Mouse (Mus musculus) liver, embryonic 15.5 days (tissue): ENCODE measurements around the gene Gm20388. TPM values are rescaled to one million over a fixed set of nuclear protein-coding genes. Genes with fewer than 3 reads are reported as not detected.
"Not testable (repeated sequence)": the region's sequence is repeated elsewhere in the genome, so short reads cannot be mapped to it uniquely, and the experiment has no call there.

Experiments used
- ATAC-seq: fragments of 200-750 bp; cut with Nextera tagmentation; 2 replicates; pipeline ENCODE4 v1.8.0; 2017; ENCODE audit warnings: moderate number of reproducible peaks, mild to moderate bottlenecking, moderate library complexity; ENCODE audit not compliant: insufficient read depth
- H3K27ac ChIP-seq: fragments of 300-500 bp; sonication (generic); replicated peaks from 2 replicates; pipeline ENCODE4 v1.5.1; 2015; ENCODE audit warnings: mild to moderate bottlenecking, inconsistent platforms
- H3K27me3 ChIP-seq: fragments of 300-500 bp; sonication (generic); 2 replicates; pipeline ENCODE4 v1.6.1; 2015; ENCODE audit warnings: mild to moderate bottlenecking, inconsistent platforms
- H3K36me3 ChIP-seq: fragments of 300-500 bp; sonication (generic); replicated peaks from 2 replicates; pipeline ENCODE4 v1.6.1; 2015; ENCODE audit warnings: moderate library complexity, mild to moderate bottlenecking, inconsistent platforms
- H3K4me1 ChIP-seq: fragments of 300-500 bp; sonication (generic); replicated peaks from 2 replicates; pipeline ENCODE4 v1.6.1; 2015; ENCODE audit warnings: inconsistent platforms
- H3K4me2 ChIP-seq: fragments of 300-500 bp; sonication (generic); 2 replicates; pipeline ENCODE4 v1.6.1; 2015; ENCODE audit warnings: moderate library complexity, mild to moderate bottlenecking, inconsistent platforms
- H3K4me3 ChIP-seq: fragments of 300-500 bp; sonication (generic); replicated peaks from 2 replicates; pipeline ENCODE4 v1.5.1; 2015; ENCODE audit warnings: mild to moderate bottlenecking, inconsistent platforms
- H3K9ac ChIP-seq: fragments of 300-500 bp; sonication (generic); 2 replicates; pipeline ENCODE4 v1.6.1; 2015; ENCODE audit warnings: moderate library complexity, mild to moderate bottlenecking, inconsistent platforms
- H3K9me3 ChIP-seq: fragments of 300-500 bp; sonication (generic); replicated peaks from 2 replicates; pipeline ENCODE4 v1.6.1; 2016; ENCODE audit warnings: inconsistent platforms
- WGBS: fragments of 180-500 bp; shearing (Covaris S2); methylation state at CpG from one replicate; pipeline ENCODE4 v1.1.7; 2015; ENCODE audit warnings: mixed read lengths; ENCODE audit not compliant: insufficient replicate concordance; 5-methylcytosine and 5-hydroxymethylcytosine counted together
- polyA plus RNA-seq: library from polyadenylated mRNA; unstranded; fragments of >200 nt; fragmentation: Nextera tagmentation; extraction: Ambion mirVana; gene quantifications from 2 replicates; pipeline ENCODE4 v1.2.1, GENCODE M21; 2015

Gm20388 gene
- polyA plus RNA-seq, 1 experiment from 2014 or later: not detected

DNA sequence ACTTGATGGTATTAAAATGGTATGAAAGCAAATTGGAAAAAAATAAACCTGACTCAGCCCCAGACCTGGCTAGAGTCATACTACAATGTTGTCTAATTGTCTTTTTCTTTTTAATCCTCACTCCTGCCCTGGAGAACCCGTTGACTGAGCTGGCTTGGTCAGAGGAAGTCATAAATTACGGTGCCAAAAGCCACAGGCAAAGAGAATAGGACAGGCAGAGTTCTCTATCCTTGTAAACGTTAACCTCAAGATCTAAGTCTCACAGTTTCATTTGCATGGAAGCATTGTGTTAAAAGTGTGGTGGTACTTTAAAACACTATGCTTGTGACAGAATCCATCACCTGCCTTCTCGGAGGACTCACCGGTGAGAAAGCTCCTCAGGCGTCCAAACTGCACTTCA, 4097.2 kb downstream of the Gm20388 start:
- H3K4me3 ChIP-seq: no peak overlapping the region
- peaks cover 77% of the 10 kb centered on the region for H3K36me3 ChIP-seq
- H3K9ac ChIP-seq: no peak overlapping the region
- WGBS: 55% methylated on average over 6 of the region's 6 CpGs
- peaks cover 26% of the 10 kb centered on the region for H3K4me1 ChIP-seq
- no peaks in the 10 kb centered on the region for H3K27me3 ChIP-seq
- ATAC-seq: no peak
- no peaks in the 10 kb centered on the region for H3K9me3 ChIP-seq
- no peak overlapping the region for H3K27ac ChIP-seq
- no peak overlapping the region for H3K4me2 ChIP-seq

DNA sequence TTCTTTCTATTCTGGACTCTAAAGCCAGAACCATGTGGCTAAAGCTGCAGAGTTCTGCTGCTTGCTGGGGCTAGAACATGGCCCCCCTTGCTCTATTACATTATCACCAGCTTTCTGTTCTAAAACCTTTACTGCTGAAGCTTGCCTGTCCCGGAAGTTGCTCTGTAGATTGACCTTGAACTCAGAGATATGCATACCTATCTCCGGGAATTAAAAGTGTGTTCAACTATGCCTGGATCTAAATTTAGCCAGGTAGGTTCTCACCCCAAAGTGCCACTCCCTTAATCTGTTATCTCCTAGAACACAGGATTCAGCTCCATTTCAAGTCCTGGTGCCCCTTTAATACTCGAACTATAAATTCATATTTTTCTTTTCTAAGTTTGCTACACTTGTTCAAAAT, 4100.9 kb downstream of the Gm20388 start:
- Histone ChIP-seq H3K4me2 (peak overlapping the region; percentile 20), H3K27ac (peak overlapping the region; percentile 7; the same call in 1 of the 2 replicates), H3K27me3 (no peaks in the 10 kb centered on the region), H3K36me3 (peaks cover 40% of the 10 kb centered on the region), H3K4me3 (no peak overlapping the region), H3K4me1 (peaks cover 48% of the 10 kb centered on the region), H3K9me3 (no peaks in the 10 kb centered on the region), H3K9ac (no peak overlapping the region)
- no peak for ATAC-seq
- WGBS: 13% methylated on average over 3 of the region's 3 CpGs

DNA sequence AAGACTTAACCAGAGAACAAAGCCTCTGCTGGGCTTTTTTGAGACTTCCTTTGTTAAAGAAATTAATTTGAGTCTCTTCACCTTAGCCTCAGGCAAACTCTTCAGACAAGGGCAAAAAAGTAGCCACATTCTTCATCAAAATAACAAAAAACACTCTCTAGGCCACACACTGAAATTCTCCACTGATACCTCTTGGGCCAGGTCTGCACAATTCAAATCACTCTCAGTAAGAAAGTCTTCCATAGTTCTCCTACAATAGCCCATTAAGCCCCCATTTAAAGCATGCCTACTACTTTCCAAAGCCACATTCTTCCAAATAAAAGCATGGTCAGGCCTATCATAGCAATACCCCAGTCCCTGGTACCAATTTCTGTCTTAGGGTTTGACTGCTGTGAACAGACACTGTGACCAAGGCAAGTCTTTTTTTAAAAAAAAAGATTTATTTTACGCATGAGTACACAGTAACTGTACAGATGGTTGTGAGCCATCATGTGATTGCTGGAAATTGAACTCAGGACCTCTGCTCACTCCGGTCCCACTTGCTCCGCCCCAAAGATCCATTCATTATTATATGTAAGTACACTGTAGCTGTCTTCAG, 4101.4 kb downstream of the Gm20388 start:
- Histone ChIP-seq H3K9me3 (no peaks in the 10 kb centered on the region), H3K36me3 (peaks cover 35% of the 10 kb centered on the region), H3K4me3 (no peak overlapping the region), H3K4me2 (peak overlapping the region; percentile 20), H3K27ac (peak overlapping the region; percentile 7; the same call in 1 of the 2 replicates), H3K27me3 (no peaks in the 10 kb centered on the region), H3K4me1 (peaks cover 53% of the 10 kb centered on the region), H3K9ac (no peak overlapping the region)
- 88% methylated on average over 3 of the region's 3 CpGs for WGBS
- ATAC-seq: no peak

DNA sequence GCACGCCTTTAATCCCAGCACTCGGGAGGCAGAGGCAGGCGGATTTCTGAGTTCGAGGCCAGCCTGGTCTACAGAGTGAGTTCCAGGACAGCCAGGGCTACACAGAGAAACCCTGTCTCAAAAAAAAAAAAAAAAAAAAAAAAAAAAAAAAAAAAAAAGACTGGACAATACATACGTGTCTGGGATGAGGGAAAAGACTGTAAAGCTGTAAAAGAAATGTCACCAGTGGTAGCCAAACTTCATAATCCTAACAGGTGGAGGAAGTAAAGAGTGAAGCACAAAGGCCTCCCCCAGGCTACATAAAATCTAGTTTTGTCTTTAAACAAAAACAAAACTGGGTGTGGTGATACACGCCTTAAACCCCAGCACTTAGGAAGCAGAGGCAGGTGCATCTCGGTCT, 4103.7 kb downstream of the Gm20388 start:
- Histone ChIP-seq H3K4me1 (peaks cover 72% of the 10 kb centered on the region), H3K36me3 (peaks cover 13% of the 10 kb centered on the region)
- not testable (repeated sequence) for H3K27me3 ChIP-seq, H3K4me3 ChIP-seq, H3K9me3 ChIP-seq, H3K4me2 ChIP-seq, H3K27ac ChIP-seq, ATAC-seq, H3K9ac ChIP-seq
- WGBS: 72% methylated on average over 7 of the region's 7 CpGs

DNA sequence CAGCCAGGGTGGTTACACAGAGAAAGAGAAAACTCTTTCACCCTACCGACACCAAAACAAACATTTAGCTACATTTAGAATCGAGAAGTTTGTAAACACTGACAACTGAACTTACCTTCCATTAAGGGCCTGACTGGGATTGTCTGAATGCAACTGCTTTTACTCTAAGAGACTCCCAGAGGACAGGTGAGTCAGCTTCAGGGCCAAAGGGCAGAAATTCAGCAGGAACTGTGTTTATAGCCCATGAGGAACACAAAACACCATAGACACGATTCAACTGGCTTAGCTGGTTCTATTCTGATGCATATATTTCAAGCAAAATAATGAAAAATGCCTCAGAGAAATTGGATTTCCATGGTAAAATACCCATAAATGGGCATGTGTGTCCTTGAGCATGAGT, 4104.1 kb downstream of the Gm20388 start:
- H3K4me2 ChIP-seq: no peak overlapping the region
- H3K9me3 ChIP-seq: no peaks in the 10 kb centered on the region
- ATAC-seq: no peak
- no peaks in the 10 kb centered on the region for H3K27me3 ChIP-seq
- WGBS: 58% methylated on average over 3 of the region's 3 CpGs
- H3K4me1 ChIP-seq: peaks cover 76% of the 10 kb centered on the region
- peaks cover 8% of the 10 kb centered on the region for H3K36me3 ChIP-seq
- no peak overlapping the region for H3K9ac ChIP-seq
- H3K27ac ChIP-seq: no peak overlapping the region
- no peak overlapping the region for H3K4me3 ChIP-seq

DNA sequence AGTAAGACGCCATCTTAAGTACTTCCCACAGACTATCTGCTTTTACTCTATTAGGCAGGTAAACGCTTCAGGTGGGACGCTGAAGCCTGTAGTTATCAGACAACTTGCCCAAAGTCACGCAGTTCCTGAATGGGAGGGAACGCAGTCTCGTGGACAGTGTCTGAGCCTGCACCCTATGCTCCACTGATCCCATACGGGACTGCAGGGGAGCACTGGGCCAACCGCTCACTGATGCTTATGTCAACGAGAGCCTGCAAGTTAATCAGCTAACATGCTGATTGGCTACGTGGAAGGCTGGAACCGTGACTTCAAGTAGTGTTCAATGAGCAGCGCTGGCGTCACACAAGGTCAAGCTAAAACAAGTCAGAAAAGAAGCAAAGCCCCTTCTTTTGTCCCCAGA, 4109.1 kb downstream of the Gm20388 start:
- Histone ChIP-seq H3K4me3 (peak overlapping the region; percentile 94), H3K27ac (peak overlapping the region; percentile 89), H3K9me3 (no peaks in the 10 kb centered on the region), H3K9ac (peak overlapping the region; percentile 84), H3K36me3 (peaks cover 11% of the 10 kb centered on the region), H3K4me2 (peak overlapping the region; percentile 95), H3K27me3 (no peaks in the 10 kb centered on the region), H3K4me1 (peaks cover 68% of the 10 kb centered on the region)
- 9% methylated on average over 13 of the region's 13 CpGs for WGBS
- ATAC-seq: peak; percentile 60

DNA sequence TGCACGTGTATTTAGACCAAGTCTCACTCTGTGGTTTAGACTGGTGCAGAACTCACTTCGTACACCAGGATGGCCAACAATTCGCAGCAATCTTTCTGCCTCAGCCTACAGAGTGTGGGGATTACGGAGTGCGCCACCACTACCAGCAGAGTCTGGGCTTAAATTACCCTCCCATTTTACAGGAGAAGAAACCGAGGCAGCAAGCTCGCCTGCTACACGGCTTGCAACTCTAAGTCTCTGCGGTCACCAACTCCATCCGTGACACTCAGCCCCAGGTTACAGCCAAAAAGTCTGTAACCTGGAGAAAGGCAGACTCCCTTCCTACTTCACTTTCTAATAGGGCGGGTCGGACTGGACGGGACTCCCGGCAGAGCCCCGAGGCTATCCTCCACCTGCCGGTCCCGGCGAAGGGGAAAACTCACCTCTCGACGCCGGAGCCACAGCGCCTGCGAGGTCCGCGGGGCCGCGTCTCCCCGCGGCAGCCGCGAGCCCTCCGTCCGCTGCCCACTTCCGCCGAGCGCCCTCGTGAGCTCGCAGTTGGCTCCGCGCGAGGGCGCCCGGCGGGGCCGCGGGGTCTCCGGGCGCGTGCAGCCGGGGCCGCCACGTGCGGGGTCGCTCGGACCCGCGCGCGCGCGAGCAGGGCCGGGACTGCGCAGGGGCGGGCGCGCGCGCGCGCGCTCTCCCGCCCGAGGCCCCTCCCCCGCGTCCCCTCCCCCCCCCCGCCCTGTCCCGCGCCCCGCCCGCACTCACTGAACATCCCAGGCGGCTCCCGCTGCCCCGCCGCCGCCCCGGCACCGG, 4110.0 kb downstream of the Gm20388 start:
- Histone ChIP-seq H3K27ac (peak overlapping the region; percentile 89), H3K27me3 (no peaks in the 10 kb centered on the region), H3K4me1 (peaks cover 59% of the 10 kb centered on the region), H3K9me3 (no peaks in the 10 kb centered on the region), H3K4me2 (peak overlapping the region; percentile 95), H3K9ac (peak overlapping the region; percentile 84), H3K4me3 (peak overlapping the region; percentile 94), H3K36me3 (peaks cover 20% of the 10 kb centered on the region)
- peak; percentile 88 for ATAC-seq
- under 1% methylated on average over 68 of the region's 87 CpGs for WGBS

DNA sequence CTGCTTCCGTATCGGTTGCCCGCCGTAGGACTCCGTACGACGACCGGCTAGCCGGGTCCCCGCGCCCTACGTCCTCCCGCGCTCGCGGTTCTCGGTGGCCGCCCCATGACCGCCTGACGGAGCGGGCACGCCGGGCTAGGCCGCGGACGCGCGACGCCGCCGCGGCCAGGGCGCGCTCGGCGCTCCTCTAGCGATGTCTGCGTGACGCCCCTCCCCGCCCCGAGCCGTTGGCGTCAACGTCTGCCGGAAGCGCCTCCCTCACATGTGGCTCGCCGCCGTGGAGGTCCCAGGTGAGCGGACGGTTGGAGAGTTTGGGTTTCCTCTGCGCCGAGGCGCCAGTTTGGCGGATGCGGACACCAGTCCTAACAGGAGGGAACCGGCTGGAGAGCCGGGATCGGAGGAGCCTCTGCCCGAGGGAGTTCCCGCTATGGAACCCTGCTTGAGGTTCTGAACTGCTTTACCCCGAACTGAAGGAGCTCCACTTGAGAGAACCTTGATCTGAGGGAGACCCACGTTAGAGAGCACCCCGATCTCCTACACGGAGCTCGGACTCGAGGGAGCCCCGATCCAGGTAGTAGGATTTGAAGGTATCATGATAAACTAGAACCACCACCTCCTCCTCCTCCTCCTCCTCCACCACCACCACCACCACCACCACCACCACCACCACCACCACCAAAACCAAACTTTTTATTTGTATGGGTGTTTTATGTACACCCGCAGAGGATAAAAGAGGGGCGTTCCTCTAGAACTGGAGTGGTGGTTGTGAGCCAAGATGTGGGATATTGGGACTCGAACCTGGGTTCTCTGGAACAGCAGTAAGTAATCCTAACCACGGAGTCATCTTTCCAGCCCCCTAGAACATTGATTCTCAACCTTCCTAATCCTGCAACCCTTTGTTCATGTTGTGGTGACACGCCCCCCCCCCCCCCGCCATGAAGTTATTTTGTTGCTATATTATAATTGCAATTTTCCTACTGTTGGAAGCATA, 4110.9 kb downstream of the Gm20388 start, which contains the start of the genes Taf5l and Urb2:
Gene Taf5l (minus strand): TSS at position 161 of the 991 bp plus-strand sequence.
Gene Urb2 (plus strand): TSS at position 272 of the 991 bp plus-strand sequence.
- H3K4me1 ChIP-seq: peaks cover 50% of the 10 kb centered on the region
- H3K4me3 ChIP-seq: peak within 1 kb of the TSS; percentile 94
- peak; percentile 88 for ATAC-seq
- H3K9ac ChIP-seq: peak within 1 kb of the TSS; percentile 84
- H3K27me3 ChIP-seq: no peaks in the 10 kb centered on the region
- under 1% methylated on average over 74 of the region's 74 CpGs for WGBS
- no peaks in the 10 kb centered on the region for H3K9me3 ChIP-seq
- peak within 1 kb of the TSS; percentile 89 for H3K27ac ChIP-seq
- H3K36me3 ChIP-seq: peaks cover 27% of the 10 kb centered on the region
- peak within 1 kb of the TSS; percentile 95 for H3K4me2 ChIP-seq

DNA sequence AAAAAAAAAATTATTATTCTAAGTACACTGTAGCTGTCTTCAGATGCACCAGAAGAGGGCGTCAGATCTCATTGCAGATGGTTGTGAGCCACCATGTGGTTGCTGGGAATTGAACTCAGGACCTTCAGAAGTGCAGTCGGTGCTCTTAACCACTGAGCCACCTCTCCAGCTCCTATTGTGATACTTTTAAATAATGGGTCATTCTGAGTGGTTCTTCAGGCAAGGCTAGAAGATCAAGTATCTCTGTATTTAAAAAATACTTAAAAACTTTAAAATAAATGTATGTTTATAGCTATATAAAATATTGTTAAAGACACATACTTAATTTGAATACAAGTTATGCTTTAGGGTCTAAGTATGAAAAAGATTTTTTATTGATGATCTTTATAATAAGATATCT, 4115.6 kb downstream of the Gm20388 start:
- not testable (repeated sequence) for H3K4me2 ChIP-seq, H3K9me3 ChIP-seq, H3K27ac ChIP-seq, ATAC-seq, H3K4me3 ChIP-seq, H3K9ac ChIP-seq, H3K27me3 ChIP-seq
- WGBS: 69% methylated on average over 2 of the region's 2 CpGs
- peaks cover 13% of the 10 kb centered on the region for H3K4me1 ChIP-seq
- peaks cover 74% of the 10 kb centered on the region for H3K36me3 ChIP-seq

DNA sequence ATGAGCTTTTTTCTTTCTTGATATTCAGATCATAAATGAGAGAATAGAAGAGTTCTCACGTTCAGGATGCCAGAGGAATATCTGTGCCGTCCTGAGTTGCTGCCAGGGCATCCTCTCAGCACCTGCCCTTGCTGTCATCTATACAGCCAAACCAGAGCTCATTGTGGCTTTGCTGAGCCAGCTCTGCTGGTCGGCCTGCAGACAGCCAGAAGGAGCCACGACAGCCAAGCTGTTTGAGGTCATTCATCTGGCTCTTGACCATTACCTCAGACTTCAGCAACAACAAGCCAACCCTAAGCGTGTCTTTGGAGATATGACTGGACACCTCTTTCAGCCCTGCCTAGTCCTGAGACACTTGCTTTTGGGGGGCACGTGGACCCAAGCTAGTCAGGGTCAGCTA, 4117.2 kb downstream of the Gm20388 start:
- WGBS: 77% methylated on average over 6 of the region's 6 CpGs
- no peak for ATAC-seq
- Histone ChIP-seq H3K36me3 (peaks cover 84% of the 10 kb centered on the region), H3K9me3 (no peaks in the 10 kb centered on the region), H3K4me1 (peaks cover 2% of the 10 kb centered on the region; the same call in 1 of the 2 replicates), H3K9ac (no peak overlapping the region), H3K27ac (no peak overlapping the region), H3K27me3 (no peaks in the 10 kb centered on the region), H3K4me2 (no peak overlapping the region), H3K4me3 (no peak overlapping the region)
